Mouse (Mus musculus) midbrain, embryonic 13.5 days (tissue): ENCODE measurements around the gene Dnajb14. TPM values are rescaled to one million over a fixed set of nuclear protein-coding genes. Genes with fewer than 3 reads are reported as not detected.
"Not testable (repeated sequence)": the region's sequence is repeated elsewhere in the genome, so short reads cannot be mapped to it uniquely, and the experiment has no call there.

ENCODE experiments used
- ATAC-seq: fragments of 200-750 bp; cut with Nextera tagmentation; 2 replicates; pipeline ENCODE4 v1.8.0; 2017; ENCODE audit warnings: mild to moderate bottlenecking, moderate TSS enrichment, moderate library complexity
- H3K27ac ChIP-seq: fragments of 300-500 bp; sonication (generic); 2 replicates; pipeline ENCODE4 v1.5.1; 2015; ENCODE audit warnings: inconsistent platforms, mild to moderate bottlenecking, moderate library complexity
- H3K27me3 ChIP-seq: fragments of 300-500 bp; sonication (generic); 2 replicates; pipeline ENCODE4 v1.6.1; 2015; ENCODE audit warnings: mild to moderate bottlenecking, inconsistent platforms
- H3K36me3 ChIP-seq: fragments of 300-500 bp; sonication (generic); 2 replicates; pipeline ENCODE4 v1.6.1; 2015; ENCODE audit warnings: mild to moderate bottlenecking, inconsistent platforms
- H3K4me1 ChIP-seq: fragments of 300-500 bp; sonication (generic); replicated peaks from 2 replicates; pipeline ENCODE4 v1.6.1; 2015; ENCODE audit warnings: inconsistent platforms
- H3K4me2 ChIP-seq: fragments of 300-500 bp; sonication (generic); replicated peaks from 2 replicates; pipeline ENCODE4 v1.6.1; 2015; ENCODE audit warnings: moderate library complexity, mild to moderate bottlenecking, inconsistent platforms
- H3K4me3 ChIP-seq: fragments of 300-500 bp; sonication (generic); replicated peaks from 2 replicates; pipeline ENCODE4 v1.5.1; 2015; ENCODE audit warnings: mild to moderate bottlenecking, inconsistent platforms
- H3K9ac ChIP-seq: fragments of 300-500 bp; sonication (generic); replicated peaks from 2 replicates; pipeline ENCODE4 v1.6.1; 2015; ENCODE audit warnings: mild to moderate bottlenecking, inconsistent platforms
- H3K9me3 ChIP-seq: fragments of 300-500 bp; sonication (generic); 2 replicates; pipeline ENCODE4 v1.6.1; 2016; ENCODE audit warnings: mild to moderate bottlenecking, inconsistent platforms
- WGBS: fragments of 180-500 bp; shearing (Covaris S2); methylation state at CpG from one replicate; pipeline ENCODE4 v1.1.7; 2015; 5-methylcytosine and 5-hydroxymethylcytosine counted together
- polyA plus RNA-seq: library from polyadenylated mRNA; unstranded; fragments of >200 nt; fragmentation: Nextera tagmentation; extraction: Ambion mirVana; gene quantifications from 2 replicates; pipeline ENCODE4 v1.2.1, GENCODE M21; 2015

Gene Dnajb14
- polyA plus RNA-seq, 1 experiment from 2014 or later = 12.1 TPM

GRCm38 (mm10) chr3:137846552-137846951, 20.9 kb upstream of the Dnajb14 start:
- H3K9me3 ChIP-seq = no peaks in the 10 kb centered on the region
- 82% methylated on average over 5 of the region's 5 CpGs for WGBS
- ATAC-seq = no peak
- no peak overlapping the region for H3K9ac ChIP-seq
- H3K4me3 ChIP-seq = no peak overlapping the region
- H3K4me2 ChIP-seq = no peak overlapping the region
- H3K36me3 ChIP-seq = no peaks in the 10 kb centered on the region
- no peaks in the 10 kb centered on the region for H3K27me3 ChIP-seq
- peaks cover 7% of the 10 kb centered on the region for H3K4me1 ChIP-seq
- H3K27ac ChIP-seq = no peak overlapping the region

DNA sequence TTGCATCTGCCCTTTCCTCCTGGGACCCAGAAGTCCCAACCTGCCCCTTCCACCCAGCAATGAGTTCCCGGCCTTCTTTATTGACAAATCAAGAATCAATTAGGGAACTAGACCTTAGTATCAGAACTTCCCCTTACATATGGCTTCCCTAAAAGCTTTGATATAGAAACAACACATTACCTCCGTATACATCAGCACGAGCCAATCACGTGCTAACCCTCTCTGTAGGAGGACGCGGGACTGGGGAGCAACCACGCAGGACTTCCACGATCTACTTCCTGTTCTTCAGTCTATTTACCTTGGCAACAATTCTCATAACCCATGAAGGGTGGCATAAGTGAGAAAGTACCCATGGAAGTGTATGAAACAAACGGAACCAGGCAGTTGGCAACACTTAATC, 19.1 kb upstream of the Dnajb14 start:
- no peak for ATAC-seq
- Histone ChIP-seq H3K27ac (peak overlapping the region; percentile 51; the same call in 1 of the 2 replicates), H3K27me3 (no peaks in the 10 kb centered on the region), H3K9ac (no peak overlapping the region), H3K9me3 (no peaks in the 10 kb centered on the region), H3K4me2 (no peak overlapping the region), H3K36me3 (no peaks in the 10 kb centered on the region), H3K4me1 (peaks cover 7% of the 10 kb centered on the region), H3K4me3 (no peak overlapping the region)
- 94% methylated on average over 9 of the region's 9 CpGs for WGBS

DNA sequence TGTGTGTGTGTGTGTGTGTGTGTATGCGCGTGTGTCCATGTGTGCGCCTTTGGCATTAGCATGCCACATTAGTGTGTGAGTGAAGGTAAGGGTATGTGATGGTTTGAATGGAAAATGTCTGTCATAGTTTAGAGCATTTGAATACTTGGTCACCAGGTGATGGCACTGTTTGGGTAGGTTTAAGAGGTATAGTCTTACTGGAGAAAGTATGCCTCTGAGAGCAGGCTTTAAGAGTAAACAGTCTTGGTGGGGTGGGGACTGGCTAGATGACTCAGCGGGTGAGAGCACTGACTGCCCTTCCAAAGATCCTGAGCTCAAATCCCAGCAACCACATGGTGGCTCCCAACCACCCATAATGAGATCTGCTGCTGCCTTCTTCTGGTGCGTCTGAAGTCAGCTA, 17.8 kb upstream of the Dnajb14 start:
- H3K9me3 ChIP-seq = no peaks in the 10 kb centered on the region
- no peak overlapping the region for H3K9ac ChIP-seq
- H3K36me3 ChIP-seq = no peaks in the 10 kb centered on the region
- ATAC-seq = no peak
- no peak overlapping the region for H3K4me2 ChIP-seq
- peaks cover 7% of the 10 kb centered on the region for H3K4me1 ChIP-seq
- no peaks in the 10 kb centered on the region for H3K27me3 ChIP-seq
- 92% methylated on average over 5 of the region's 5 CpGs for WGBS
- no peak overlapping the region for H3K27ac ChIP-seq
- H3K4me3 ChIP-seq = no peak overlapping the region

- ATAC-seq = no peak
- Histone ChIP-seq H3K4me2 (no peak overlapping the region), H3K4me3 (no peak overlapping the region), H3K9ac (no peak overlapping the region), H3K36me3 (no peaks in the 10 kb centered on the region), H3K27ac (no peak overlapping the region), H3K4me1 (peaks cover 7% of the 10 kb centered on the region), H3K27me3 (no peaks in the 10 kb centered on the region), H3K9me3 (no peaks in the 10 kb centered on the region)
- 83% methylated on average over 2 of the region's 2 CpGs for WGBS
Observed at GRCm38 (mm10) chr3:137851196-137851595, 16.3 kb upstream of the Dnajb14 start.

DNA sequence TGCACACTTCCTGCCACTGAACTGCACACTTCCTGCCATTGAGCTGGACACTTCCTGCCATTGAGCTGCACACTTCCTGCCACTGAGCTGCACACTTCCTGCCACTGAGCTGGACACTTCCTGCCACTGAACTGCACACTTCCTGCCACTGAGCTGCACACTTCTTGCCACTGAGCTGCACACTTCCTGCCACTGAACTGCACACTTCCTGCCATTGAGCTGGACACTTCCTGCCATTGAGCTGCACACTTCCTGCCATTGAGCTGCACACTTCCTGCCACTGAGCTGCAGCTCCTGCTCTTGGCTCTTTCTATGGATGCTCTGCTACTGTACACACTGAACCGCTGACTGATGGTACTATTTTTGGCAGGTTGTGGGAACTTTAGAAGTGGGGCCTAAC, 14.5 kb upstream of the Dnajb14 start:
- not testable (repeated sequence) for H3K4me2 ChIP-seq, ATAC-seq, H3K9me3 ChIP-seq, H3K4me3 ChIP-seq, H3K27me3 ChIP-seq, H3K36me3 ChIP-seq, H3K4me1 ChIP-seq, H3K9ac ChIP-seq, H3K27ac ChIP-seq
- 91% methylated on average over 1 of the region's 1 CpGs for WGBS

DNA sequence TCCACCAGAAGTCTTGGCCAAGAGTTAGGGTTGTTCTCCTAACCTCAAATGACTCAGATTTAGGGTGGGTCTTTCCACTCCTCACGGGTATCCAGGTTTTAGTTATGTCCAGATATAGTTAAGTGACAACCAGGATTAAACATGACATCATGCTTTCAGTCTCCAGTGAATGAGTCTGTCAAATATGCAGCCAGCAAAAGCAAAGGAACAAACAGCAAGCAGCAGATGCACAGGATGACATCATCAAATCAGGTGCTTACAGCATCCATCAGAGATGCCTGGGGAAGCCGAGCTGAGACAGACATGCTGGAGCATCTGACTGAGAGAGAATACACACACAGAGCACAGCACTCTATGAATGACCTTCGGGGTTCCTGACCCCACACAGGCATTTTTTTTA, 12.1 kb upstream of the Dnajb14 start:
- H3K36me3 ChIP-seq = no peaks in the 10 kb centered on the region
- ATAC-seq = no peak
- no peak overlapping the region for H3K4me2 ChIP-seq
- 78% methylated on average over 3 of the region's 3 CpGs for WGBS
- no peaks in the 10 kb centered on the region for H3K9me3 ChIP-seq
- no peak overlapping the region for H3K27ac ChIP-seq
- H3K4me3 ChIP-seq = no peak overlapping the region
- no peak overlapping the region for H3K9ac ChIP-seq
- no peaks in the 10 kb centered on the region for H3K4me1 ChIP-seq
- no peaks in the 10 kb centered on the region for H3K27me3 ChIP-seq

- Histone ChIP-seq H3K27me3 (no peaks in the 10 kb centered on the region), H3K27ac (no peak overlapping the region), H3K36me3 (no peaks in the 10 kb centered on the region), H3K9me3 (no peaks in the 10 kb centered on the region), H3K9ac (no peak overlapping the region), H3K4me2 (no peak overlapping the region), H3K4me3 (no peak overlapping the region), H3K4me1 (no peaks in the 10 kb centered on the region)
- ATAC-seq = no peak
- WGBS = 85% methylated on average over 7 of the region's 7 CpGs
Observed at GRCm38 (mm10) chr3:137856061-137856460, 11.4 kb upstream of the Dnajb14 start.

- no peaks in the 10 kb centered on the region for H3K9me3 ChIP-seq
Observed at GRCm38 (mm10) chr3:137860394-137861170, 6.9 kb upstream of the Dnajb14 start.

DNA sequence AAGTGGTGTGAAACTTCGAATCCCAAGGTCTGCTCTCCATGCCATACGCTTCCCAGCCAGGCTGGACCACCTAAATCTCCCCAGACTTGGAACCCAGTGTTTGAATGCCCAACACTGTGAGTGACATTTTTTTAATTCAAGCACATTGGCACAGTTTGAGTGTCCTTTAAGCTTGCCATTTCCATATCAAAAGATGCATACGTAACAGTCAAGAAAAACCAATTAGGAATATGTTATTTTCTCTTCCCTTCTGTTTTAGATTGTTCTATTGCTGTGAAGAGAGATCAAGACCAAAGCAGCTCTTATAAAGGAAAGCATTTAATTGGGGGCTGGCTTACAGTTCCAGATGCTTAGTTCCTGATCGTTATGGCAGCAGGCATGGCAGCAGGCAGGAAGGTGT, 6.0 kb upstream of the Dnajb14 start:
- peaks cover 10% of the 10 kb centered on the region for H3K4me1 ChIP-seq
- no peak overlapping the region for H3K4me3 ChIP-seq
- no peaks in the 10 kb centered on the region for H3K36me3 ChIP-seq
- no peaks in the 10 kb centered on the region for H3K9me3 ChIP-seq
- ATAC-seq = no peak
- no peaks in the 10 kb centered on the region for H3K27me3 ChIP-seq
- no peak overlapping the region for H3K4me2 ChIP-seq
- H3K27ac ChIP-seq = no peak overlapping the region
- WGBS = 79% methylated on average over 4 of the region's 4 CpGs
- no peak overlapping the region for H3K9ac ChIP-seq

More at GRCm38 (mm10) chr3:137860394-137861170, 6.9 kb upstream of the Dnajb14 start:
- Histone ChIP-seq H3K4me2 (no peak overlapping the region), H3K36me3 (no peaks in the 10 kb centered on the region), H3K4me3 (no peak overlapping the region), H3K4me1 (peaks cover 5% of the 10 kb centered on the region), H3K9ac (no peak overlapping the region), H3K27me3 (no peaks in the 10 kb centered on the region), H3K27ac (no peak overlapping the region)
- no peak for ATAC-seq
- 90% methylated on average over 8 of the region's 8 CpGs for WGBS

- Histone ChIP-seq H3K4me3 (no peak overlapping the region), H3K27ac (no peak overlapping the region), H3K4me2 (no peak overlapping the region), H3K36me3 (peaks cover 3% of the 10 kb centered on the region; the same call in 1 of the 2 replicates), H3K4me1 (peaks cover 18% of the 10 kb centered on the region), H3K9me3 (no peaks in the 10 kb centered on the region), H3K9ac (no peak overlapping the region), H3K27me3 (no peaks in the 10 kb centered on the region)
- WGBS = 96% methylated on average over 3 of the region's 3 CpGs
- no peak for ATAC-seq
Observed at GRCm38 (mm10) chr3:137862600-137862999, 4.9 kb upstream of the Dnajb14 start.

GRCm38 (mm10) chr3:137863330-137864123, 3.9 kb upstream of the Dnajb14 start:
- ATAC-seq = no peak
- Histone ChIP-seq H3K4me3 (peak overlapping the region; percentile 86), H3K36me3 (peaks cover 3% of the 10 kb centered on the region; the same call in 1 of the 2 replicates), H3K9ac (peak overlapping the region; percentile 72), H3K27ac (peak overlapping the region; percentile 98), H3K4me1 (peaks cover 22% of the 10 kb centered on the region), H3K9me3 (no peaks in the 10 kb centered on the region), H3K4me2 (peak overlapping the region; percentile 64), H3K27me3 (no peaks in the 10 kb centered on the region)
- WGBS = 41% methylated on average over 22 of the region's 22 CpGs
